Mouse (Mus musculus) small intestine, adult 2 months (tissue): ENCODE measurements around the gene Syne3.

Source experiments
- CTCF ChIP-seq: fragments of 200-500 bp; IDR thresholded peaks from 2 replicates; pipeline ENCODE4 v1.5.1; 2012; ENCODE audit warnings: low read depth, mild to moderate bottlenecking, control low read depth, inconsistent platforms, low read length, moderate library complexity, mixed read lengths; ENCODE audit not compliant: insufficient replicate concordance, insufficient read length; ENCODE audit errors: extremely low read depth
- POLR2A ChIP-seq: fragments of 200-500 bp; IDR thresholded peaks from 2 replicates; pipeline ENCODE4 v1.6.1; 2012; ENCODE audit warnings: low read depth, mild to moderate bottlenecking, control low read depth, inconsistent platforms, low read length, moderate library complexity

DNA sequence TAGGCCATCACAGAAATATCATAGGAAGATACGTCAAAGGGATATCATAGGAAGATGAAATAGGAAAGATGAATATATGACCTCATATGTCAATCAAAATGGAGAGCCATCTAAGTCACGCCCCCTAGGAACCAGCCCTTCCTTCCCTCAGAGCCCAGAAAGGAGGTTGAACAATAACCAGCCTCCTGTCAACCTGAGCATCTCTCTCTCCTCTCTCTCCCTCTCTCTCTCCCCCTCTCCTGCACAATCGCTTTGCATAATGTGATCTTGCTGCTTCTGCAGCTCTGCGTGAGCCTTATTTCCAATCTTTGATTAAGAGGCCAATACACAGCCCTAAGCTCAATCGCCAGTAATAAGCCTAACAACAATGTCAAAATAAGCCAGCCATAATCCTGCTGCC lies 84.6 kb downstream of the Syne3 start:
- no peak for TF ChIP-seq CTCF
- no peak for TF ChIP-seq POLR2A
